Mouse (Mus musculus) liver, embryonic 16.5 days (tissue): Measurements from ENCODE around the gene Prkd3. TPM values are rescaled to one million over a fixed set of nuclear protein-coding genes. Genes with fewer than 3 reads are reported as not detected.

Source experiments
- ATAC-seq: fragments of 200-750 bp; cut with Nextera tagmentation; 2 replicates; pipeline ENCODE4 v1.8.0; 2017; ENCODE audit warnings: low read depth, mild to moderate bottlenecking, moderate number of reproducible peaks, moderate library complexity
- H3K27ac ChIP-seq: fragments of 300-500 bp; sonication (generic); 2 replicates; pipeline ENCODE4 v1.5.1; 2014; ENCODE audit warnings: mild to moderate bottlenecking, low read length
- H3K27me3 ChIP-seq: fragments of 300-500 bp; sonication (generic); 2 replicates; pipeline ENCODE4 v1.6.1; 2014; ENCODE audit warnings: low read depth, low read length, mixed read lengths; ENCODE audit not compliant: control insufficient read depth, insufficient read depth
- H3K36me3 ChIP-seq: fragments of 300-500 bp; sonication (generic); 2 replicates; pipeline ENCODE4 v1.6.1; 2014; ENCODE audit warnings: mild to moderate bottlenecking; ENCODE audit not compliant: control insufficient read depth, insufficient read depth
- H3K4me1 ChIP-seq: fragments of 300-500 bp; sonication (generic); 2 replicates; pipeline ENCODE4 v1.6.1; 2014; ENCODE audit warnings: low read depth, low read length, mixed read lengths; ENCODE audit not compliant: control insufficient read depth
- H3K4me2 ChIP-seq: fragments of 300-500 bp; sonication (generic); 2 replicates; pipeline ENCODE4 v1.6.1; 2014; ENCODE audit warnings: low read depth, low read length, mixed read lengths
- H3K4me3 ChIP-seq: fragments of 300-500 bp; sonication (generic); 2 replicates; pipeline ENCODE4 v1.5.1; 2014; ENCODE audit warnings: low read depth, mild to moderate bottlenecking, low read length
- H3K9ac ChIP-seq: fragments of 300-500 bp; sonication (generic); 2 replicates; pipeline ENCODE4 v1.6.1; 2014; ENCODE audit warnings: low read depth, low read length
- H3K9me3 ChIP-seq: fragments of 300-500 bp; sonication (generic); replicated peaks from 2 replicates; pipeline ENCODE4 v1.6.1; 2016; ENCODE audit warnings: low read length; ENCODE audit not compliant: control insufficient read depth
- WGBS: fragments of 180-500 bp; shearing (Covaris S2); extraction: QIAGEN DNeasy Blood & Tissue Kit; methylation state at CpG from one replicate; pipeline ENCODE4 v1.1.7; 2014; ENCODE audit not compliant: insufficient replicate concordance; 5-methylcytosine and 5-hydroxymethylcytosine counted together
- polyA plus RNA-seq: library from polyadenylated mRNA; unstranded; fragments of >200 nt; fragmentation: Nextera tagmentation; extraction: Ambion mirVana; gene quantifications from 2 replicates; pipeline ENCODE4 v1.2.1, GENCODE M21; 2015

Prkd3 gene
- polyA plus RNA-seq: 9.5 and 10.6 TPM in 2 replicates

DNA sequence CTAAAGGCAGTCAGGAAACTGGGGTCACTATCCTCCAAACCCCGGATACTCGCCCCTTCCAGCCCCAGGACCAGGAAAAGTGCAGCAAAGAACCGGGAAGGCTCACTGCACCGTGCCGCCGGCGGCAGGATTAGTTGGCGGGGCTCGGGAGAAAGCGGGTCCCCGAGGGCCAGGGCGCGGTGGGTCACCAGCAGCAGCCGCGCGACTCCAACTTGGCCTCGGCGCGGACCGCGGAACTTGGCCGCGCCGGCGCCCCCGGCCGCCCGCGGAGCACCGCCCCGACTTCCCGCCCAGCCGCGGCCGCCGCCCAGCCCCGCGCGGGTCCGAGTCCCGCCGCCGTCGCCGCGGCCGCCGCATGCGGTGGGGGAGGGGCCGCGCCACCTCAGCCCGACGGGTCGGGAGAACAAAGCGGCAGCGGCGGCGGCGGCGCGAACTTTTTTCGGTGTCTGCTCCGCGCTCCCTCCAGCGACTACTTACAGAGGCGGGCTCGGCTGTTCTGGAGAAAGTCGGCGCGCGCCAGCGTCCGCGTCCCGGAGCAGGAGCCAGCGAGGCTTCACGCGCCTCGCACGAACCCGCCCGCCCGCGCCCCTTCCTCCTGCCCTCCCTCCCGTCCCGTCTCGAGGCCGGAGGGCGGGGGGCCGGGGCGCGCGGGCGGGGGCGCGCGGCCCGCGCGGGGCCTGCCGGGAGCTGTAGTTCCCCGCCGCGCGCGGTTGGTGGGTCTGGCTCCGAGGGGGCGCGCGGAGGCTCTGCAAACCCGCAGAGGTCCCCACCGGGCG lies at the start of gene Prkd3:
Prkd3 (minus strand) TSS at position 609 of the 776 bp plus-strand sequence.
- Histone ChIP-seq H3K36me3 (no peaks in the 10 kb centered on the region), H3K4me1 (peaks cover 28% of the 10 kb centered on the region), H3K27ac (peak within 1 kb of the TSS; percentile 70), H3K27me3 (peaks cover 9% of the 10 kb centered on the region; the same call in 1 of the 2 replicates), H3K9ac (peak within 1 kb of the TSS; percentile 79), H3K4me2 (peak within 1 kb of the TSS; percentile 84), H3K9me3 (no peaks in the 10 kb centered on the region), H3K4me3 (peak within 1 kb of the TSS; percentile 75)
- under 1% methylated on average over 89 of the region's 113 CpGs for WGBS
- peak; percentile 87 for ATAC-seq

- no peak overlapping the region for H3K9ac ChIP-seq
- peak; percentile 77 for ATAC-seq
- H3K4me2 ChIP-seq: peak overlapping the region; percentile 15; the same call in 1 of the 2 replicates
- H3K9me3 ChIP-seq: no peaks in the 10 kb centered on the region
- no peak overlapping the region for H3K4me3 ChIP-seq
- H3K4me1 ChIP-seq: peaks cover 6% of the 10 kb centered on the region
- H3K36me3 ChIP-seq: no peaks in the 10 kb centered on the region
- no peaks in the 10 kb centered on the region for H3K27me3 ChIP-seq
- WGBS: 56% methylated on average over 14 of the region's 14 CpGs
- peak overlapping the region; percentile 63 for H3K27ac ChIP-seq
Observed at GRCm38 (mm10) chr17:79069766-79070480, 49.3 kb upstream of the Prkd3 start.

- 52% methylated on average over 4 of the region's 4 CpGs for WGBS
- no peak overlapping the region for H3K4me2 ChIP-seq
- no peak overlapping the region for H3K9ac ChIP-seq
- no peaks in the 10 kb centered on the region for H3K36me3 ChIP-seq
- H3K9me3 ChIP-seq: no peaks in the 10 kb centered on the region
- H3K27ac ChIP-seq: peak overlapping the region; percentile 63; the same call in 1 of the 2 replicates
- ATAC-seq: peak; percentile 81
- H3K4me3 ChIP-seq: no peak overlapping the region
- H3K4me1 ChIP-seq: peaks cover 6% of the 10 kb centered on the region
- no peaks in the 10 kb centered on the region for H3K27me3 ChIP-seq
Observed at GRCm38 (mm10) chr17:79069019-79069418, 48.4 kb upstream of the Prkd3 start.

GRCm38 (mm10) chr17:79068581-79068980 lies 48.0 kb upstream of the Prkd3 start:
- H3K27ac ChIP-seq: peak overlapping the region; percentile 38; the same call in 1 of the 2 replicates
- H3K9ac ChIP-seq: no peak overlapping the region
- H3K36me3 ChIP-seq: no peaks in the 10 kb centered on the region
- ATAC-seq: no peak
- H3K4me2 ChIP-seq: no peak overlapping the region
- no peaks in the 10 kb centered on the region for H3K9me3 ChIP-seq
- WGBS: 61% methylated on average over 7 of the region's 7 CpGs
- H3K4me1 ChIP-seq: peaks cover 6% of the 10 kb centered on the region
- H3K4me3 ChIP-seq: no peak overlapping the region
- no peaks in the 10 kb centered on the region for H3K27me3 ChIP-seq

GRCm38 (mm10) chr17:79064250-79064649 lies 43.6 kb upstream of the Prkd3 start:
- 48% methylated on average over 1 of the region's 1 CpGs for WGBS
- ATAC-seq: no peak
- Histone ChIP-seq H3K4me1 (peaks cover 2% of the 10 kb centered on the region), H3K9me3 (no peaks in the 10 kb centered on the region), H3K4me3 (no peak overlapping the region), H3K36me3 (no peaks in the 10 kb centered on the region), H3K27me3 (no peaks in the 10 kb centered on the region), H3K9ac (no peak overlapping the region), H3K4me2 (no peak overlapping the region), H3K27ac (no peak overlapping the region)

GRCm38 (mm10) chr17:79060221-79060620 lies 39.6 kb upstream of the Prkd3 start:
- Histone ChIP-seq H3K4me2 (no peak overlapping the region), H3K27ac (no peak overlapping the region), H3K9ac (no peak overlapping the region), H3K9me3 (no peaks in the 10 kb centered on the region), H3K4me1 (no peaks in the 10 kb centered on the region), H3K36me3 (no peaks in the 10 kb centered on the region), H3K27me3 (no peaks in the 10 kb centered on the region), H3K4me3 (no peak overlapping the region)
- ATAC-seq: no peak
- WGBS: 67% methylated on average over 5 of the region's 5 CpGs

GRCm38 (mm10) chr17:79058271-79058670 lies 37.7 kb upstream of the Prkd3 start:
- no peaks in the 10 kb centered on the region for H3K9me3 ChIP-seq
- no peak overlapping the region for H3K4me3 ChIP-seq
- no peaks in the 10 kb centered on the region for H3K4me1 ChIP-seq
- H3K4me2 ChIP-seq: no peak overlapping the region
- ATAC-seq: no peak
- no peak overlapping the region for H3K9ac ChIP-seq
- no peaks in the 10 kb centered on the region for H3K27me3 ChIP-seq
- no peak overlapping the region for H3K27ac ChIP-seq
- no peaks in the 10 kb centered on the region for H3K36me3 ChIP-seq
- 63% methylated on average over 6 of the region's 6 CpGs for WGBS

- Histone ChIP-seq H3K9ac (peak overlapping the region; percentile 48), H3K9me3 (no peaks in the 10 kb centered on the region), H3K27ac (no peak overlapping the region), H3K4me1 (no peaks in the 10 kb centered on the region), H3K4me3 (peak overlapping the region; percentile 60), H3K36me3 (no peaks in the 10 kb centered on the region), H3K4me2 (peak overlapping the region; percentile 53), H3K27me3 (peaks cover 8% of the 10 kb centered on the region)
- peak; percentile 84 for ATAC-seq
- under 1% methylated on average over 45 of the region's 45 CpGs for WGBS
Observed at GRCm38 (mm10) chr17:79052088-79052812, 31.6 kb upstream of the Prkd3 start.
